Mouse (Mus musculus): ENCODE data around the gene Krt80.

- TF ChIP-seq CTCF (conservative IDR thresholded peaks at IDR 0.05; ENCODE audit: low read length), result no peak
- no peak for TF ChIP-seq NANOG (IDR thresholded peaks at IDR 0.05; ENCODE audit: borderline replicate concordance, low read length)
- TF ChIP-seq POU5F1 (IDR thresholded peaks at IDR 0.05; ENCODE audit: borderline replicate concordance, low read length), result no peak
These were observed 28.3 kb upstream of the Krt80 start for GRCm38 (mm10) chr15:101398269-101398668.

Measured in E14TG2a.4 (cell line).